Mouse (Mus musculus): ENCODE measurements around the gene Bcas1. TPM values are rescaled to one million over a fixed set of nuclear protein-coding genes. Genes with fewer than 3 reads are reported as not detected.
A peak's percentile ranks its signal among the peaks of the same experiment; 100 is the strongest.

Bcas1 gene
- polyA plus RNA-seq, 1 experiment: 0.42 TPM

DNA sequence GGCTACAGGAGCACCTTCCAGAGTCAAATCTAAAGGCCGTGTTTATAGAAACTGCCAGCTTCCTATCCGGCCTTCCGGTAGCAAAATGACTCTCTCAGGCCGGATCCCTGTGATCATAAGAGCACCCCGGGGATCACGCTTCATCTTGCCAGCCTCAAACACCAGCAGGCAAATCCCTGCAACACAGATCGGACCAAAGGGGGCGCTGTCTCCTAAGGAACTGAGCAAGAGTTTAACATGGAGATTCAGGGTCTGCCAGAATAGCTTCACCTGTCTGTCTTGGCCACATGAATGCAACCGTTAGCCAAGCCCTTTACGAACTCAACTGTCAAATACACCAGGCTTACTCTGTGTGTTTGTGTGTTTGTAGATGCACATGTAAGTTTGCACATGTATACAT, 8.9 kb downstream of the Bcas1 start:
- DNase-seq (ENCODE audit: low read depth): no peak

DNA sequence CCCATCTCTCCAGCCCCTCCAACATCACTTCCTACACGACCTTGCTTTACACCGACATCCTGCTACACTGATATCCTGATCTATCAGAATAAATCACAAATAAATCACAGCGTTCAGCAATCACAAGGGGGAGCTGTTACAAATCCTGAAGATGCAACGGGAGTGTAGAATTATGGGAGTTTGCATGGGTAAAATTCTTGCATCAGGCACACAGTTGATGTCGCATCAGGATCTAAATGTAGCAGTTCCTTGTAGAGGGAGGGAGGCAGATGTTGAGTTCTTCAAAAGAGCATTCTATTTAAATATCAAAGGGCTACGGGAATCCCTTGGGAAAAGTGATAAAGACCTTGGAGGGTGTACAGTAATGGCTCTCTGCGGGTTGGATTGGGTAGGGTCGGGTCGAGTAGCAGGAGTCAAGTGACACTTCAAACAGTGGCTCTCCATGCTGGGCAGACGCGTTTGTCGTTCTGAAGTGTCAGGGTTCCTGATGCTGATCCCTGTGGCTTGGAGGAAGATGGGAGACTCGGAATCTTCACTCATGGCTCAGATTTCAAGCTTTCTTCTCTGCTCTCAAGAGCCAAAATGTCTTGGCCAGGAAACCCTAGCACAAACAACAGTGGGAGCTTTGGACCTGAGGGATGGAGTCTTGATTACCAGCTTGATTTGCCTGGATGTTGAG, 16.0 kb downstream of the Bcas1 start:
- no peak for DNase-seq (ENCODE audit: low read depth)

DNA sequence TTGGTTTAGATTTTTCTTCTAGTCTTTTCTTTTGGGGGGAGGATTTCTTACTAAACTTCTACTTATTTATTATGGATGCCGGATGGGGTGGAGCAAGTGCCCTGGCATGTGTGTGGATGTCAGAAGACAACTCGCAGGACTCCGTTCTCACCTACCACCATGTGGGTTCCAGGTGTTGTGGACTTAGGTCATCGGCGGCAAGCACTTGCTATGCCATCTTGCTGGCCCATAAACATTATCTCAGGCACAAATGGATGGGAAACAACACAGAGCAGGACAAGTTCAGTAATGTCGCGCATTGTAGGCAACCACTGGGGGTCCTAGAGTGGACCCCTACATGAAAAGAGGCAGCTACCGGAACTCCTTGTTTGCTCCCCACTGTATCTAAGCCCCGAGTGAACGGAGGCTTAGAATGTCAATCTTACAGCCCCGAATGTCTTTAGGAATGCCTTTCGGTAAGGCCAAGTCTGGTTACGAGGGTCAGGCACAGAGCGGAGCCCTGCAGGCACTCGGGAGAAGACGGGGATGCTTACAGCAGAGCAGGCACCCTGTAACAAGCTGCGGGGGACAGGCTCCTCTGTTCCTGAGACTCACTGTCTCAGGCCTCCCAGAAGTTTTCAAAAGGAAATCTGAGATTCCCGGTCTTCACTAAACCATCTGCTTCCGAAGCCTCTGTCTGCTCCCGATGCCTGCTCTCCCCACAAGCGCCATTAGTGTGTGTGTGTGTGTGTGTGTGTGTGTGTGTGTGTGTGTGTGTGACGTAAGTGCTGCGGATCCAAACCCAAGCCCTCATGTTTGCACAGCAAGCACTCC, 16.8 kb downstream of the Bcas1 start:
- DNase-seq (ENCODE audit: low read depth): no peak

- DNase-seq (ENCODE audit: low read depth): no peak
These were observed 21.2 kb downstream of the Bcas1 start for GRCm38 (mm10) chr2:170406438-170406837.

- no peak for DNase-seq (ENCODE audit: low read depth)
These were observed 22.7 kb downstream of the Bcas1 start for GRCm38 (mm10) chr2:170404781-170405573.

- DNase-seq (ENCODE audit: low read depth): no peak
These were observed 23.8 kb downstream of the Bcas1 start for GRCm38 (mm10) chr2:170403666-170404385.

DNA sequence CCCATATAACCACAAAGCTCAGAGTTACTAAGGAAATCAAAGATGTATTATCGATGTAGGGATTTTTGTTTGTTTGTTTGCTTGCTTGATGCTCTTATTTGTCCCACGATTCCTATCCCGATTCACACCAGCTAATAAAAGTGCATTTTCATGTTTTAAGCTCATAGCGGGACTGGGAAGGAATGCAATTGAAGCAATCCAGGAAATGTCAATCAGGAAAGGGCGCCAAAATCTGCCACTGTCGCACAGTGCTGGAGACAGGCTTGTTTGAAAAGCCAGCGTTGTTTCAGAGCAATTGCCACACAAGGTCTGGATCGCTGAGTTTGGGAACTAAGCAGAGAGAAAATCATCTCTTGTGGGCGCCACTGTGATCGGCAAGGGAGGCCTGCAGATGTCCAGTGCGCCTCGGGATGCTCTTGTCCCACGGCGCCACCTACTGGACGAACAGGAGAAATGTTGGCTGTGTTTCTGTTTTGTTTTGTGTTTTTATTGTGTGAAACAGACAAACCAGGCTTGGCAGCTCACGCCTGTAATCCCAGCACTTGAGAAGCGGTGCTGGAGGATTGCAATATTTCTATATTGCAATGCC, 26.3 kb downstream of the Bcas1 start:
- DNase-seq (ENCODE audit: low read depth): no peak

DNA sequence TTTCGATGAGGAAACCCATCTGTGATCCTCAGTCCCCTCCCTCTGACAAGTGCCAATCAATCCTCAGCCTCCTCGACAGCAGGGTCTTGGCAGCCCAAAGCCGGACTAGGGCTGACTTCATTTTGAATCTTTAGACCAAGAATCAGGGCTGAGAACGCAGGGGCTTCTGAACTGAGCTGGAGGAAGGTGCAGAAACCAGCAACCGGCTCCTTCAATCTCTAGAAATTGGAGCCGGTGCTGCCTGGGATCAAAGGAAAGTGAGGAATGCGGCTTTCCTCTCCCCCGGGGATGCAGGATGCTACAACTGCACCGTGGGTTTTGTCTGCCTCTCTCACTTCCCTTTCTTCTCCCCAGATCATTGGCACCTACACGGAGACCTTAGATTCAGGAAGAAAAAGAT, 27.0 kb downstream of the Bcas1 start:
- no peak for DNase-seq (ENCODE audit: low read depth)

- peak; percentile 33 for DNase-seq (ENCODE audit: low read depth)
These were observed 35.7 kb downstream of the Bcas1 start for GRCm38 (mm10) chr2:170391994-170392393.

DNA sequence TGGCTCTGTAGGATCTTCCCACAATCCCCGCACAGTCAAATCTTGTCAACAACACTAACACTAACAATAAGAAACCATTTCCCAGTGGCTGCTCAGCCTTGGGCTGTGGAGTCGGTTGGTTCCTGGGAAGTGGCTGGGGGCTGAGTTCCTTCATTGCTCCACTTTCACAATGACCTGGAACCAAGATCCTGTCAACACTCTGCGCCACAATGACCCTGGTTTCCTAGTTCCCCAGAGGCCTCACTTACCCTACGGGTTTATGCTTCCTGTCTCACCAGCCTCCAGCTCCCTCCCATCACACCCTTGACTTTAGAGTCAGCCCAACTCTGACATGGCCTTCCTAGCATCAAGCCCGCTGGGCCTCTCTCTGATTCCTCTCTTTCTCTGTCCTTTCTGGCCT, 39.3 kb downstream of the Bcas1 start:
- no peak for DNase-seq (ENCODE audit: low read depth)

- no peak for DNase-seq (ENCODE audit: low read depth)
These were observed 42.1 kb downstream of the Bcas1 start for GRCm38 (mm10) chr2:170385556-170385955.

DNA sequence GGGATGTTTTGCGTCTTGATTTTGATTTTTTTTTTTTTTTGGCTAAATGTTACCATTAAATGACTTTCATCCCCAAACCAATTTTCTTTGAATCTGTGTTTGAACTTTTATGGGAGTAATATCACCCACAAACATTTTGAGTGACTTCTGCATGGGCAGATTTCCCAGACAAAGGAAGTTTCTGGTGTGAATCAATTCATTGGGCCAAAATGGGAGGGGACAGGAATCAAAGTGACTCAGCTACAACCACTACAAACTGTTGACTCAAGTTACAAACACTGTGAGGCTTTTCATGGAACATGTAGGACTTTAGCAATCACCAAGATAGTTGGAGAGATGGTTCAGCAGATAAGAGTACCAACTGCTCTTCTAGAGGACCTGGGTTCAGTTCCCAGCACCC, 42.9 kb downstream of the Bcas1 start:
- no peak for DNase-seq (ENCODE audit: low read depth)

DNA sequence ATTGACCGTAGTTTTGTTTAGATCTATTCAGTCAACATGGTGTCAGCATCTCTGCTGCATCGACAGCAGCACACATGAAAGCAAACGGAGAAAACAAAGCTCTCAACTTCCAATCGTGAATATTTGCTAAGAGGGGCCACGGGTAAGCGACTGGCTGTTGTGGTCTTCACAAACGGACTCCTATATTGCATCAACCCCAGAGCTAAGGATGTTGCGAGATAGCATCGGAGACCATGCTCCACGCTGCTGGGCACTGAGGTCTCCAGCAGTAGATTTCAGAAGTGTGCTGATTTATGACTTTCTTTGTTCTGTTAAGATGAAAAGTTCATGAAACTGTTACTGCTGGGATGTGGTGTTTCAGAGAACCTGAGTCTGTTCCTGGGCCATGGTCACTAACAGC, 54.3 kb downstream of the Bcas1 start:
- DNase-seq (ENCODE audit: low read depth): no peak

GRCm38 (mm10) chr2:170365676-170366075, 62.0 kb downstream of the Bcas1 start:
- DNase-seq (ENCODE audit: low read depth): no peak

DNA sequence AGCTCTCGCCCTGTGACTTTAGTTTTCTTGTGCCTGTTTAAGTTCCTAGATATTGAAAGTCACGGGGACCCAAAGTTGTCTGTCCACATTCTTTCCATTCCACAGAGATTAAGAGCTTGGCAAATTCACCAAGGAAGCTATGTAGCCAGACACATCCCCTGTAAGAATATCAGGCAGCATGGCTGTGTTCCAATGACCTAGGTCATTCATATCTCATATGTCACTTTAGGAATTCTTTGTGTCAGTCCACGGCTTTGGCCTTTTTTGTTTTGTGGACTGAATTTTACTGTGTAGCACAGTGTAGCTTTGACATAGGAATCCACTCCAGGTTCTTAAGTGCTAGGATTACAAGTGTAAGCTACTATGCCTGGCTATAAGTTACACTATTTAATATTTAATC, 62.4 kb downstream of the Bcas1 start:
- no peak for DNase-seq (ENCODE audit: low read depth)

- DNase-seq (ENCODE audit: low read depth): no peak
These were observed 70.8 kb downstream of the Bcas1 start for GRCm38 (mm10) chr2:170356667-170357374.

- DNase-seq (ENCODE audit: low read depth): no peak
These were observed 72.7 kb downstream of the Bcas1 start for GRCm38 (mm10) chr2:170354963-170355367.

GRCm38 (mm10) chr2:170352273-170352672, 75.4 kb downstream of the Bcas1 start:
- DNase-seq (ENCODE audit: low read depth): no peak

GRCm38 (mm10) chr2:170351847-170352246, 75.8 kb downstream of the Bcas1 start:
- DNase-seq (ENCODE audit: low read depth): no peak

- no peak for DNase-seq (ENCODE audit: low read depth)
These were observed 77.9 kb downstream of the Bcas1 start for GRCm38 (mm10) chr2:170349784-170350183.

GRCm38 (mm10) chr2:170349096-170349495, 78.5 kb downstream of the Bcas1 start:
- no peak for DNase-seq (ENCODE audit: low read depth)
